Mouse (Mus musculus) monocyte, adult 2 months (primary cell): ENCODE measurements around the gene Rln3.

Experiments
- DNase-seq, 2 experiments: peaks; one replicate each; pipeline ENCODE4 v3.0.0; 2022; ENCODE audit warnings: low spot score in 2 of 2, low read depth in 1 of 2

Gene Rln3

DNA sequence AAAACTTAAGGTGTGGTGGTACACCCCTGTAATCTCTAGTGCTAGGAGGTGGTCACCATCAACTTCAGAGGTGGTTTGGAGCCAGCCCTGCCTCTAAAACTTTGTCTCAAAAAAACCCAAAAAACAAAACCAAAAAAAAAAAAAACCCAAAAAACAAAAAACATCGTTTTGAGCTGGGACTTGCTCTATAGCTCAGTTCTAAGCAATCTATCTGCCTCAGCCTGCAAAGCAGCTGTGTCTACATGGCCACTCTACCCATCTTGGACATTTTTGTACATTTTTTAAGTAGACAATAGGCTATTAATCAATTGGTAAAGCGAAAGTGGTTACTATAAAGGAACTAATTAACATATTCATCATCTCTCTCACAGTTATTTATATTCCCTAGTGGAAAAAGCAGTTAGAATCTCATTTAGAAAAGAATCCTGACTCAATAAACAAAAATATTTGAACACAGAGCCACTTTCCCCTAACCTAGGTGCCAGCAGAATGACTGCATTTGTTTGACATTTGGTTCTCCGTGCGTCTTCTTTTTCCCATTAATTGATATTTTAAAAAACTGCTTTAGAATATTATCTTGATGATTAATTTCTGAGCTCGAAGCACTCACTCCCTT lies 20.8 kb upstream of the Rln3 start:
- DNase-seq, result no peak

DNA sequence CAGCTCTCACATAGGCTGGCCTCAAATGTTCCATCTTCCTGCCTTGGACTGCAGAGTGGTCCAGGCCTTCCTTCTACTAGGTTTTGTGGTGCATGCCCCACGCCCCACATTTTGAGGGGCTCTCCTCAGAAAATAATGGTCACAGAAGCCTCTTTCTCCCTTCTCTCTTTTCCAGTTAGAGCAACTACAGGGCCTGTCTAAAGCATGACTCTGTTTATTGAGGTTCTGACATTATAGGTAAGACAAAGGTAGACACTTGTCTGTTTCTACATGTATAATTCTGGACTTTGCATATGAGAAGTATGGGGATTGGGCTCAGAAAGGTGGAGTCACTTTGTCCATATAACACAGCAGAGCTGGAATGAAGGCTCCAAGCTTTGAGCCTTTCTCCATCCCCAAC lies 20.2 kb upstream of the Rln3 start, which contains the start of gene Gm10643:
Gene Gm10643 (minus strand): TSS at position 101 of the 400 bp plus-strand sequence.
- no peak for DNase-seq

DNA sequence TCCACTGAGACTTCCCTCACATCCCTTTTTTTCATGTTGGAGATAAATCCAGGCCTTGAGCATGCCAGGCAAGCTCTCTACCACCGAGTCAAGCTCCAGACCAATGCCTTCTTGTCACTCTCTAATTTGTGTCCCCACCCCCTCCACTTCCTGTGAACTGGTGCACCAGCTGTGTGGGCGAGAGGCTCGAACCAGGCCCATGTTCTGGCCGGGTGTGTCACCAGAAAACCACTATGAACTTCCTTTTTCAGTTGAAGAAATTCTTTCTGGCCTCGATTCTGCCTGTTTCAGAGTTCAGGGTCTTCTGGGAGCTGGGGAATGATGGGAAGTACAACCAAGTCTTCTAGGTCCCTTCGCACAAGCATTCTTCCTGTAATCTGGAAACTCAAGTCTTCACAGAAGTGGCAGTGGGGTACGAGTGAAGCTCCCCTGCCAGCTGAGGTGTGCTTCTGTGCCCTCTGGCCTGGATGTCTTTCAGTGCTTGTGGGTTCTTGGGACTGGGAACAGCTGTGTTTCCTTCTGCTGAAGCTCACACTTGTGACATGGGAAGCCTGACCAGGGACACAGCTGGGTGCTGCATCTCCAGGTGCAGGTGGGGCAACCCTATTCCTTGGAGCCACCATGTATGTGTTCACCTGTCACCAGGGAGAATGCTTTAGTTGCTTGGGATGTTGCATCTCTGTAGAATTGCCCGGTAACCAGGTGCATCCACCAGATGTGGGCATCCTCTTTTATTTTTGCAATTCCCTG lies 19.2 kb upstream of the Rln3 start:
- peak in 1 of 2 experiments; percentile 54 for DNase-seq

DNA sequence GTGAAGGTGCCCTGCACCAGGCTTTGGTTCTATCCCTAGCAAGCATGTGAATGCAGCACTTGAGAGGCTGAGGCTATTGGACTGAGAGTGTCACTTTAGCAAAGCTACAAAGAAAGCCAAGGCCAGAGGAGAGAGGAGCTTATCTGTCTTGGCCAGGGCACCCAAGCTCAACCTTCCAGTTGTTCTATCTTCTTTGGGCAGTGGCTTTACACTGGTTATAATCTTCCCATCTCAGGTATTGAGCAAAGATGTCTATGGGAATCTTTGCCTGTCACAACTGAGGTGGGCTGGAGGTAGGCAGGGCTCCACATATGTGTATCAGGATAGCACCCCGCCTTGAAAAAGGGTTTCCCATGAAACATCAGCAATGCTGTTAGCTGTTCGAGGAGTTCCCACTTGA lies 15.4 kb upstream of the Rln3 start:
- DNase-seq, result no peak

DNA sequence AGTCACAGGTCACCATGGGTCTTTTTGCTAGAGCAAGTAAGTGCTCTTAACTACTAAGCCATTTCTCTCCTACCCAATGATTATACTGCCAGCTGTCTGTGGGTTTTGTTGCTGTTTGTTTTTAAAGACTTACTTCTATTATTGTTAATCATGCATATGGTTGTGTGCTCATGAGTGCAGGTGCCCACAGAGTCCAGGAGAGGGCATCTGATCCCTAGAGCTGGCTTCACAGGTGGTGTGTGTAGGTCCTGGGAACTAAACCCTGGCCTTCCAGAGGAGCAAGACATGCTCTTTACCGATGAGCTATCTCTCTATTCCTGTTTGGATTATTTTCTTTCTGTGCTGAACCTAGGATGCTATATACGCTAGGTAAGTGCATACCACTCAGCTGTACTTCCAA lies 14.4 kb upstream of the Rln3 start:
- no peak for DNase-seq

DNA sequence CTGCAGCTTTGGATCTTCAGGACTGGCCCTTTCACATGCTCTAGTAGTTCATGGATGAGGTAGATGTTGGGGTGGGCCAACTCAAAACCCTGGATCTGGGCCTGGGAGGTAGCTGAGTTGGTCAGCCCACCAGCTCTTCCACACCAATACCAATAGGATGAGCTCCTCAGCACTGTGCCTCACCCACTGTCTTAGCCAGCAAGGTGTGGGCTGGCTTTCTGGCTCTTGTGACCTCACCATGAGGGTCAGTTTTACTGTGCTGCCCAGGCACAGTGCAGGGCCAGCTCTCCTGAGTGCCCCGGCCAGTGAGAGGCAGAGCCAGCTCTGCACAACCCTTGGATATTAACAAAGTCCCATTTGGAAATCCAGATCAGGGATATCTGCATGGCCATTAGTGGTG lies 13.0 kb upstream of the Rln3 start:
- no peak for DNase-seq

DNA sequence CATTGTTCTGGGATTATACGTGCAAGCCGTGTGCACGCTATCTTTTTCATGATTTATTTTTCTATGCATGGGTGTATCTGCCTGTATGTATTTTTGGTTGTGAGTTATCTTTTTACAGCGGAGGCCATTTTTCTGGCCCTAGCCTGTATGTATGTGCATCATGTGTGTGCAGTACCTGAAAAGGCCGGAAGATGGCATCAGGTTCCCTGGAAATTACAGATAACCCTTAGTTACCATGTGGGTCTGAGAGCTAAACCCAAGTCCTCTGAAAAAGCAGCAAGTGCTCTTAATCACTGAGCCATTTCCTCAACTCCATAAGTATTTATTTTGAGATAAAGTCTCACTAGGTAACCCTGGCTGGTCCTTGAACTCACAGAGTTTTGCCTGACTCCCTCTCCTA lies 8.4 kb upstream of the Rln3 start:
- no peak for DNase-seq

DNA sequence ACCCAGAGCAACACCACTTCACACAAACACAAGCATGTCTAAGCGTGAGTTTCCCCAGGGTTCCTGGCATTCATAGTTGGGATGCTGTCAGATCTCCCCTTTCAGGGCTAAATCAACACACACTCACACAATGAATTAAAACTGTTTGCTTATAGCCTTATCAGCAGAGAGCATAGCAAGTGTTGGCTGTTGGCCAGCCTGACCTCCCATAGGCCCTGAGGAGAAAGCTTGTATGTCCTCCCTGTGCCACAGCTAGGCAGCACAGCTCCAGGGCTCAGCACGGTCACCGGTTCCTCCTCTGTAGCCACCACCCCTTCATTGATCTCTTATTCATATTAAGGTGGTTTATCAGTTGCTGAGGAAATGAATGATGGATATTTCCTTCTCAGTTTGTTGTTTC lies 7.9 kb upstream of the Rln3 start:
- DNase-seq, result no peak

DNA sequence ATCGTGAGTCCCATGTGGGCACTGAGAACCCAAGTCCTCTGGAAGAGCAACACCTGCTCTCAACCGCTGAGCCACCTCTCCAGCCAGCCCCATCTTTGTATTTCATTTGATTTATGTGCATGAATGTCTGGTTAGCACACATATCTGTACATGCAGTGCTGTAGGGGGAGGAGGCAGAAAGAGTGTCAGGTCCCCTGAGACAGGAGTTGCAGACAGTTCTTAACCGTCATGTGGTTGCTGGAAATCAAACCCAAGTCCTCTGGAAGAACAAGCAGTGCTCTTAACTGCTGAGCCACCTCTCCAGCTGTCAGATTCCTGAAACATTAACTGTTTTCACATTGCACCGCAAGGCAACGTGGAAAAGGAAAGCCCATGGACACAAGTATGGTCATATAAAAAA lies 3.4 kb upstream of the Rln3 start:
- no peak for DNase-seq

DNA sequence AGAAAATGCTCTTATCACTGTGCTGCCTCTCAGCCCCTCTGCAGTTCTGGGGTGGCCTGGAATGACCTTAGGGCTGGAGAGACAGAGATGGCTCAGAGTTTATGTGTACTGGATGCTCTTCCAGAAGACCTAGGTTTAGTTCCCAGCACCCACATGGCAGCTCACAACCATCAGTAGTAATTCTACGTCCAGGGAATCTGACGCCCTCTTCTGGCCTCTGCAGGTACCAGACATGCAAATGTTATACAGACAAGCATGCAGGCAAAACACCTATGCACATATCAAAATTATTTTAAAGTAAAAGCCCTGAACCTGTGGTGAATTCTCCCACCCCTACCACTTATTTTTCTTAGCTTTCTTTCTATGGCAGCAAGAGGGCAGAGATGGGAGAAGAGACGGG lies 1.7 kb upstream of the Rln3 start:
- no peak for DNase-seq

DNA sequence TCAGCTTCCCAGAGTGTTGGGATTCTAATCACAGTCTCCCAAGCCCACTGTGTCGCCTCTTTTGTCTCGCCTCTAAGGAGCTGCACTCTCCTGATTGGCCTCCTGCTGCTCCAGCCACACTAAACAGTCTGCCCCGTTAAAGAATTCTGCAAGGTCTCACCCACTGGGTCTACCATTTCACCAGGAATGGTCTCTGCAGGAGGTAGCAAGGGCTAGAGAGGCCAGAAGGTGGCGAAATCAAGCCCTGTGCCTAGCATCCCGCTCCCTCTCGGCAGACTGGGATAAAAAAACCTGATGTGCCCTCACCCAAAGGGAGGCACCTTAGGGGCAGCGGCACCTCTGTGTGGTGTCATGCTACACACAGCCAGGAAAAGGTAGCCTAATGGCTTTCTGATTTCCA lies 697 bp downstream of the Rln3 start:
- no peak for DNase-seq

DNA sequence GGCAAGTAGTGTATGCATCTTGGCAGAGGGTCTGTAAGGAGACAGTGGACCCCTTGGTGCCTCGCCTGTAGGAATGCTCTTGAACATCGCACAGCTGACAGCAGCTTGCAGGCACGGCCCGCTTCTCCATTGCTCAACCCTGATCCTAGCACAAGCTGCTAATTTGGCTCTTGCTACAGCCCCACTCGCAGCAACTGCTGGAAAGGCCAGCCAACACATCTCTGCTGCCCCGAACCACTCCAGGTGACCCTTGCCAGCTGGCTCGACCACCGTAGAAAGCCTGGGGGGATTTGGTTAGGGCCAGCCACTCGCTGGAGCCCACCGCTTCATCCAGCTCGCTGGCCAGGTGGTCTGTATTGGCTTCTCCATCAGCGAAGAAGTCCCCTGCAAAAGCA lies 1.9 kb downstream of the Rln3 start:
- DNase-seq, result no peak

DNA sequence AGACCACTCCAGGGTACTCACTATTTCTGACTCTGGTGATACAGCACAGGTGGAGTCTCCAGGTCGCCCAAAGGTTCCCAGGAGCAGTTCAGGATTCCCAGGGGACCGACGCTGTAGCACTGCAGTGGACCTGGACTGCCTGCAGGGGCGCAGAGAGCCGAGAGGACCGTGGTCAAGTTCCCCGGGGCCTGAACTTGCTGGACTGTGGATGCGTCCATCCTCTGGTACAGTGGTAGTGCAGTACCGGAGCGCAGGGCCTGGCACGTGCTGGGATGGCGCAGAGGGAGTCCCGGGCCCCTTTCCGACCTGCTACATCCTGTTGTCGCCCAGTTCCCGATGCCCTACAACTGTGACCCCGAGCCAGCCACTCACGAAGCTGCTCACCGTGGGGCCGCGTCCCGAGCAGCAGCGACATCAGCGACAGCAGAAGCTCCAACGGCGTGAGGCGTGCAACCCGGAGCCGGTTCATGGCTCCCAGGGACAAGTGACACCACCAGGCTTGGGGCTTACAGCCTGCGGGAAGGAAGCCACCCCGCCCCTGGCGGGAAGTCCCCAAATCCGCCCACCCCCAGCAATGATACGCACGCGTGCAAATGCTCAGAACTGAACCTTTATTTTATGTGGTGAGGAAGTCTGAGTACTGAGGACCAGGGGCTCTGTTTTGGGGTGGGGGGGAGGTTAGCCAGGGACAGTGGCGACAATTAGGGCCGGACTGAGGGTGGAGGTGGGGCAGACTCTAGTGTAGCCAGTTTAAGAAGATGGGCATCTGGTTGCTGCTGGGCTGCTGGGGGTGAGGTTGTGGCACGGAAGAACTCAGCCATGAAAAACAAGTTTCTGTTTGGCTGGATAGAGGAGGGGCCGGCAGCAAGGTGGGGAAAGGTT lies 2.5 kb downstream of the Rln3 start, which contains the start of gene Il27ra:
Gene Il27ra (minus strand): TSS at position 524 of the 882 bp plus-strand sequence.
- peak in 1 of 2 experiments; percentile 54 for DNase-seq

DNA sequence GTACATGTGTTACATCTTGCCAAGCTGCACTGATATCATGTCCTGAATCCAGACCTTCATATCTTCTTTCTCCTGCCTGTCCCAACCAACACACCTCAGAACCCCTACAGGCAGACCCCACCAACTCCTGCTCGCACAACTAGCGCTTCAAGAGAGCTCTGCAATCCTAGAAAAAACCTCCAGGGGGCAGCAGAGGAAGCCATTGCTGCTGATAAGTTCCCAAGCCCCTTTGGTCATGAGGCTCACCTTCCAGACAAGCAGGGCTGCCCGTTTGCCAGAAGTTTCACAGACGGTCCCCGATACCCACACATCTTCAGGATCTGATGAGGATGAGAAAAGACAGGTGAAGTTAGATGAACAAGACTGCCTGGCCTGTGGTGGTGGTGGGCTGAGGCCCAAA lies 5.8 kb downstream of the Rln3 start:
- DNase-seq, result peak in 1 of 2 experiments; percentile 42

DNA sequence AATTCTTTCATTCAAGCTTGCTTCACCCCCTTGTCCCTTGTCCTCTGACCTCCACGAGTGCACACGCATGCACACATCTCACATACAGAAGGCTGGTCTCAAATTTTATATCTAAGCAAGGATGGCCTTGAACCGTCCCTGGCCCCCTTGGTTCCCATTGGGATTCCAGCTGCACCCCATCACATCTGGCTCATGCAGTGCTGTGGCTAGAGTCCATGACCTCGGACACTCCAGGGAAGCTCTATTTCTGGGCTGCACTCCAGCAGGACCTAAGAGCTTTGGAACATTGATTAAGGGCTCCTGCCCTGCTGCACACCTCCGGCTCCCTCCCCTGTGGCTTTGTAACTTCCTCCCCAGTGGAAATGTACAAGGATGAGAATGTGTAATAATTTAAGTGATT lies 6.8 kb downstream of the Rln3 start:
- no peak for DNase-seq

DNA sequence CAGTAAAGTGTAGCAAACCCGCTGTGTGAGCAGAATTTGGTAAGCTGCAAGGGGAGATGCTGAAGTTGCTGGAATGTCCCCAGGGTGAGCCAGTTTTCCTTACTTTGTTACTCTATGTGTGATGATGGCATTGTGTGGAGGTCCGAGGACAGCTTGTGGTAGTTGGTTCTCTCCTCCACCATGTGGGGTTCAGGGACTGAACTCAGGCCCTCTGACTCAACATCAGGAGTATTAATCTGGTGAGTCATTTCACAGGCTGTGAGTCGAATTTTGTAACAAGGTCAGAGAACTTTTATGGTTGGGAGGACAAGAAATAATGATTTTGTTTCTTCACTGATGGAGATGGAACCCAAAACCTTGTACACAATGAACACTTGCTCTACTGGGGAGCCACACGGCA lies 12.0 kb downstream of the Rln3 start:
- no peak for DNase-seq

DNA sequence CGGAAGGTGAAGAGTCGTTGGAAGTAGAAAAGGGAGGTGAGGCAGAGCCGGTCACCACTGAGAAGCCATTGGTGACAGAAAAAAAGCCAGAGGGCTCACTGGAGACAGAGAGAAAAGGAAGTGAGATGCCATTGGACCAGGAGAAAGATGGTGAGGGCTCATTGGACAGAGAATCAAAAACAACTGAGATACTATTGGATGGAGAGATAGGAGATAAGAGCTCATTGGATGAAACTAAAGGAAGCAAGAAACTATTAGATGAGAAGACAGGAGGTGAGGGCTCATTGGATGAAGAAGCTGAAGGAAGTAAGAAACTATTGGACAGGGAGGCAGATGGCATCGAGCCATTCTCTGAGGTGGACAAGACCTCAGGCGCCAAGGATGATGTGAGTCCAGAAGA lies 15.5 kb downstream of the Rln3 start:
- no peak for DNase-seq

DNA sequence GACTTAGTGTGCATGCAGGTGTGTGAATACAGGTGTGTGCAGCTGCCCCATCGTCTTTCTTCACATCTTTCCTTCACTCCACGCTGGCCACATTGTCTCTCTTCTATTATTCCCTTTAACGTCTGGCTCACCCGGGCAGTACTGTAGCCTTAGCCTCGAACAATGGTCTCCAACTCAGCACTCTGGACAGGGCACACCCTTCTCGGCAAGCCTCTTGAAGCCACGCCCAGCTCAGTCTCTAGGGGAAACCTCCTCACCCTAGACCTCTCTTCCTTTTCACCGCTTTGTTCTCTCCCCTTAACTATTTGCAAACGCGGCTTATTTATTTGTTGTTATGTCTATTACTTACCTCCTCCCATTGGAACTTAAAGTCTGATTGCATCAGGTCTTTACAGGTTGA lies 17.4 kb downstream of the Rln3 start:
- DNase-seq, result no peak

DNA sequence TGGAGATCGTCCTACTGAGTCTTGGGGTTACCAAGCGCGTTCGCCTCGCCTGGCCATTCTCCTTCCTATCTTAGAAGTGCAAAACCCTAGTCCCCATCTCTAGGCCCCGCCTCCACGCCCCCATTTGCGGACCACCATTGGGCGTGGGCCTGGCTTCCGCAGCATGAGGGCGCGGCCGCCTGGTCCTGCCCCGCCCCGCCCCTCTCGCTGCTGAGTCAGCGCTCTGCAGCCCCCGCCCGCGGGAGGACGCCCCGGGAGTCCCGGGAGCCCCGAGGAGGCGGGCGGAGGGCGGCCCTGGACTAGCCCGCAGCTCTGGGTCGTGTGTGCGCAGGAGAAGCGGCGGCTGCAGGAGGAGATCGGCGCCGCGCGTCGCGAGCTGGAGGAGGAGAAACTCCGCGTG lies 18.9 kb downstream of the Rln3 start:
- DNase-seq, result no peak

DNA sequence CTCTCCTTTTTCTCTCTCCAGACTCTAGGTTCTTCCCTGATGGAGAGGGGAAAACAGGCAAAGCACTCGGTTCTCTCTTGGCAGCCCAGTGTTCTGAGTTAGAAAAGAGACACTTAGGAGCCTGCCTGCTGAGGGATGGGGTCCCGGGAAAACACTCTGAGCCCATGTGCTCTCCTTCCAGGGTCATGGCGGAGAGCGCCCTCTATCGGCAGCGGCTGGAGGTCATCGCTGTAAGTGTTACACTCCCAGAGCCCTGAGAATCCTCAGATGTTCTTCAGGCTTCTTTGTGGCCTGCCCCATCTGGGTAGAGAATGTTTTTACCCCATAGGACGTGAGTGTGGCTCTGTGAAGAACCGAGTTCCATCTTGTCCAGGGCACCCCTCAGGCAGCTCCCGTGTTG lies 20.6 kb downstream of the Rln3 start:
- peak in 1 of 2 experiments; percentile 31 for DNase-seq

DNA sequence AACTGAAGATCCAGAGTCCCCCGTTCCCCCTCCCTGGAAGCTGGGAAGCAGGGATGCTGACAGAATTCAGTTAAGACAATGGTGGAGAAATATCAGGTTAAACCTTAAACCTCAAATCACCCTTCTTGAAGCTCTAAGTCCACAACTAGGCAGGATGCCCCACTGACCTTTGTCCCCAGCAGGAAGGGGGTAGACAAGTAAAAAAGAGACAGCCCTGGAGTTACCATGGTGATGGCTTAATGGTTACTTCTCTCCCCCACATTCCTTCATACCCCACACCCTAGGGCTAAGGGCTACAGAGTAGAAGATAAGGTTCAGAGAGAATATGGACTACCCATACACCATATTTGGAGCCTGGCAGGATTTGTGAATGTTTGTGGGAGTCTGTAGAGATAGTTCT lies 21.2 kb downstream of the Rln3 start:
- no peak for DNase-seq

DNA sequence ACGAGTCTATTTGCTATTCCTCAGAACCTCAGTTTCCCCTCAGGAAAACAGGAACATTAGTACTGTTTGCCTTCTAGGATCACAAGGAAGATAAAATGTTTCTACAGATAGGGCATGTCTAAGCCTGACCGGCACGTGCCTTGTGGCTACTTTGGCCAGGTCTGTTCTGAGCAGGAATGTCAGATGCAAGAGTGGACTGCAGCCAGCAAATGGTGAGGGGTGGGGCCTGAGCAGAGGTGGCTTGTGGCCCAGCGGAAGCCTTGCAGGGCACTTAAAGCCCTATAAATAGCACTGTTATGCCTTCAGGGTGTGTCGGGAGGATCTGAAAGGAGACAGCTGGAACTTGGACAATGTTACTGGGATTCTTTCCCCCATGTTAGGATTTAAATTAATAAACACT lies 21.7 kb downstream of the Rln3 start:
- DNase-seq, result no peak
